ENCODE assay signal across 22 mouse cellular contexts in genomic region chr11:21749487-21749886, GRCm38 (mm10).
"Had no signal": no experiment of that assay in that cellular context is flagged by ENCODE, and none has a peak within 500 bp of the region (broad histone marks: within the 10 kb centered on the region; RNA-seq: fewer than 3 reads in every experiment).

No protein-coding gene starts in this region.

- H3K36me3 ChIP-seq: intestine, embryonic 15.5 days; kidney, embryonic 15.5 days; limb, embryonic 12.5 days; limb, embryonic 15.5 days; lung, embryonic 15.5 days; midbrain, embryonic 15.5 days; neural tube, embryonic 12.5 days; neural tube, embryonic 15.5 days; stomach, embryonic 15.5 days had no signal

- H3K4me1 ChIP-seq: kidney, embryonic 15.5 days; limb, embryonic 15.5 days; lung, embryonic 15.5 days; midbrain, embryonic 15.5 days; neural tube, embryonic 12.5 days; neural tube, embryonic 15.5 days had no signal

- DNase-seq: kidney, adult 11 months; kidney, adult 8-10 months; kidney, postnatal 10 days; kidney, postnatal 36 days; left cerebral cortex, postnatal 4 days; lung, adult 18-20 months; lung, postnatal 10 days; lung, postnatal 36 days; right cerebral cortex, postnatal 14 days; spleen, adult 18-20 months; thymus, postnatal 25 days had no signal

- H3K27ac ChIP-seq: intestine, embryonic 15.5 days; kidney, embryonic 15.5 days; limb, embryonic 12.5 days; limb, embryonic 15.5 days; lung, embryonic 15.5 days; midbrain, embryonic 15.5 days; neural tube, embryonic 12.5 days; neural tube, embryonic 15.5 days; stomach, embryonic 15.5 days had no signal

- H3K9ac ChIP-seq: intestine, embryonic 15.5 days; kidney, embryonic 15.5 days; limb, embryonic 12.5 days; limb, embryonic 15.5 days; lung, embryonic 15.5 days; midbrain, embryonic 15.5 days; neural tube, embryonic 12.5 days; neural tube, embryonic 15.5 days; stomach, embryonic 15.5 days had no signal

- H3K4me2 ChIP-seq: intestine, embryonic 15.5 days; kidney, embryonic 15.5 days; limb, embryonic 12.5 days; limb, embryonic 15.5 days; lung, embryonic 15.5 days; midbrain, embryonic 11.5 days; midbrain, embryonic 15.5 days; neural tube, embryonic 12.5 days; neural tube, embryonic 15.5 days; stomach, embryonic 15.5 days had no signal

- H3K9me3 ChIP-seq: intestine, embryonic 15.5 days; kidney, embryonic 15.5 days; limb, embryonic 12.5 days; limb, embryonic 15.5 days; lung, embryonic 15.5 days; megakaryocyte, embryonic 14.5 days; midbrain, embryonic 15.5 days; neural tube, embryonic 12.5 days; neural tube, embryonic 15.5 days; stomach, embryonic 15.5 days had no signal

- H3K4me3 ChIP-seq: intestine, embryonic 15.5 days; kidney, embryonic 15.5 days; limb, embryonic 12.5 days; limb, embryonic 15.5 days; lung, embryonic 15.5 days; megakaryocyte, embryonic 14.5 days; midbrain, embryonic 15.5 days; neural tube, embryonic 12.5 days; neural tube, embryonic 15.5 days; stomach, embryonic 15.5 days had no signal

- ATAC-seq: intestine, embryonic 15.5 days; midbrain, embryonic 15.5 days had no signal

- H3K27me3 ChIP-seq: intestine, embryonic 15.5 days; kidney, embryonic 15.5 days; limb, embryonic 12.5 days; limb, embryonic 15.5 days; lung, embryonic 15.5 days; megakaryocyte, embryonic 14.5 days; midbrain, embryonic 15.5 days; neural tube, embryonic 12.5 days; neural tube, embryonic 15.5 days; stomach, embryonic 15.5 days had no signal
